Mouse (Mus musculus) adrenal gland, adult 8-10 months (tissue): ENCODE measurements around the gene Sema4a. TPM values are rescaled to one million over a fixed set of nuclear protein-coding genes. Genes with fewer than 3 reads are reported as not detected.

Experiments used
- DNase-seq: peaks from one replicate; pipeline ENCODE4 v3.0.0; 2022
- total RNA-seq, 4 experiments: library from RNA; stranded (reverse); gene quantifications; 2 replicates each; pipeline ENCODE4 v1.2.4; 2022

Gene Sema4a
- total RNA-seq, 4 experiments from 2014 or later = 12.2 to 14.0 (median 12.5) TPM

GRCm38 (mm10) chr3:88425708-88426420 is 35.1 kb downstream of the Sema4a start:
- DNase-seq = no peak

DNA sequence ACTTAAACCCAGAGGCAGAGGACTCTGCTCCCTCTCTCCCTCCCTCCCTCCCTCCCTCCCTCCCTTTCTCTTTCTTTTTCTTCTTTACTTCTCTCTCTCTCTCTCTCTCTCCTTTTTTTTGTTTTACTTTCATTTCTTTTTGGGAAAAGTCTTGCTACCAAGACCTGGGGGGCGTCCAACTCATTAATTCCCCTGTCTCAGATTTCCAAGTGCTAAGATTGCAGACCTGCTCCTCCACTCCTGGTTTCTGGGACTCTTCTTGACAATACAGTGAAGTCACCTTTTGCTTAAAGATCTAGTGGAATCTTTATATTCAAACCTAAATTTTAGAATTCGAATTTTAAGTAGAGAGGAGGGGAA is 35.7 kb downstream of the Sema4a start:
- no peak for DNase-seq

GRCm38 (mm10) chr3:88424605-88425329 is 36.2 kb downstream of the Sema4a start, which contains the start of gene Slc25a44:
Gene Slc25a44, minus strand, starts transcription at chr3:88425139.
- peak; percentile 95 for DNase-seq

DNA sequence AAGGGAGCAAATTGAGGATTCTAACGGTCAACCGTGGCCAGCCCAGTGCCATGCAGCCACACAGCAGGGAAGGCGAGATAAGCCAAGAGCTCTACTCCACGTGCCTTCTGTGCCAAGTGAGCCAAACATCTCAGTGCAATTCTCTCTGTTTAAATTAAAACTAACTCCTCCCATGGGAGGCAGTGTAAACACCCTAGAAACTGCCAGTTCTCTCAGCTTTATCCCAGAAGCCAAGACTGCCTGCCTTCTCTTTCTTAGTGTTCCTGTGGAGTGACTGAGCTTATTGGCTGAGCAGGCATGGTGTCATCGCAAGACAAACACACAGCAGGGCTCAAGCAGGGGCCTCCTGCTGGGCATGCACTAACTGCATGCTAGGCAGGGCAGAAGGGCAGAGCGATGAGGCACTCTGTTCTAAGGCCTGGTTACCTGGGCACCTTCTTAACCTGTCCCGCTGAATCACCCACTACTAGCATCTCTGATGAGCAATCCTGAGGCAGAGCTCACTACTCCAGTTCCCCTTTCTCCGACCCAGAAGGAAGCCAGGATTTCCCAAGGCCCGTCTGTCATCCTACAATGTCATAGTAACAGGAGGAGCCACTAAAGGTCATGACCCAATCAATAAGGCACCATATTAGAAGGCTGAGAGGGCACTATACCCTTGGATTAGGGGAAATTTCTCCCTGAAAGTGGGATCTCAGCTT is 38.8 kb downstream of the Sema4a start:
- DNase-seq = no peak

DNA sequence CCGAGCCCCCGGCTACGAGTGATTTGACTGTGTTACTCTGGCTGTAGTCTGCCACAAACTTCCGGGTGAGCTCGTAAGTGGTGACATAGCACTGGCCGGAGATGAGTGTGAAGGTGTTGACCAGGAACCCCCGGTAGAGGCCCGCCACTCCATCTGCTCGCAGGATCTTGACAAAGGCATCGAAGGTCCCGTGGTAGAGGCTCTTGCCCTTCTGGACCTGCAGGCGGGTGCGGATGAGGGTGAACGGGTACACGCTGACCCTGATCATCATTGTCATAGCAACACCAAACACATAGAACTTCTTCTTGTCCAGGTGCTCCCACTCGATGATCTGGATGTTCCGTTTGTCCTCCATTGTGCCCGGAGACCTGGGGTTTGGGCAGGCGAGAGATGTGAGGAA is 40.2 kb downstream of the Sema4a start:
- no peak for DNase-seq

- no peak for DNase-seq
Observed at GRCm38 (mm10) chr3:88418016-88418415, 43.0 kb downstream of the Sema4a start.

DNA sequence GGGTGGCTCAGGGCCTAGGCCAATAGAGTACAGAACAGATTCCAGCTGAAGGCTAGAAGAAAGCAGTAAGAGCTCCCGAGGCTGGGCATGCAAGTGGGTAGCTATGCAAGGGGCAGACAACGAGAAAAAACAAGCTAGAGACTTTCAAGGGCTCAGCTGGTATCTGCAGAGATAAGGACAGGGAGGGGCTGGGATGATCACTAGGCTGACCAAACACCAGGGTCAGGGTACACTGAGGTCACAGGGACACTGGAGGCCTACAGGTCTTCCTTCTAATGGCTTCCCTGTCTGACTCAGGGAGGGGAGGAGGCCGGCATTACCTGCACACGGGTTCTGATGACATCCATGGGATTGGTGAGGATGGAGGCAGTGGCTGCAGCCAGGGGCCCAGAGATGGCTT is 45.3 kb downstream of the Sema4a start:
- DNase-seq = no peak

- DNase-seq = no peak
Observed at GRCm38 (mm10) chr3:88412636-88413035, 48.3 kb downstream of the Sema4a start.

- peak; percentile 66 for DNase-seq
Observed at GRCm38 (mm10) chr3:88411681-88412080, 49.3 kb downstream of the Sema4a start.

DNA sequence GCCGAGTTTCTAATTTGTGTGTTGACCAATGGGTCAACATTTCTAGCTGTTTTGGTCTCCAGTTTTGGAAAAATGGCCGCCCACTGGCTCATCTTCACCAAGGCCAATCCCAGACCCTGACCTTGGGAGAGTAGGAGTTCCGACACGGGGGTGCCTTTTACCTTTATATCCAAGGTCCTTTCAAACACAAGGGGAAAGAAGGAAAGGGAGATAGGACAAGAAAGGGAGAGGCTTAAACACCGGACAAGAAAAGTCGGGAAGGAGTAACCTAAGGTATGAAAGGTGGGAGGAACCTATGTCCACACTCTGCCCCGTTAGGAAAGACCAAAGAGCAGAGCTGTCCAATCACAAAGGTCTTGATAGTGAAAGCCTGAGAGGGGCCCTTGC is 50.3 kb downstream of the Sema4a start:
- no peak for DNase-seq

DNA sequence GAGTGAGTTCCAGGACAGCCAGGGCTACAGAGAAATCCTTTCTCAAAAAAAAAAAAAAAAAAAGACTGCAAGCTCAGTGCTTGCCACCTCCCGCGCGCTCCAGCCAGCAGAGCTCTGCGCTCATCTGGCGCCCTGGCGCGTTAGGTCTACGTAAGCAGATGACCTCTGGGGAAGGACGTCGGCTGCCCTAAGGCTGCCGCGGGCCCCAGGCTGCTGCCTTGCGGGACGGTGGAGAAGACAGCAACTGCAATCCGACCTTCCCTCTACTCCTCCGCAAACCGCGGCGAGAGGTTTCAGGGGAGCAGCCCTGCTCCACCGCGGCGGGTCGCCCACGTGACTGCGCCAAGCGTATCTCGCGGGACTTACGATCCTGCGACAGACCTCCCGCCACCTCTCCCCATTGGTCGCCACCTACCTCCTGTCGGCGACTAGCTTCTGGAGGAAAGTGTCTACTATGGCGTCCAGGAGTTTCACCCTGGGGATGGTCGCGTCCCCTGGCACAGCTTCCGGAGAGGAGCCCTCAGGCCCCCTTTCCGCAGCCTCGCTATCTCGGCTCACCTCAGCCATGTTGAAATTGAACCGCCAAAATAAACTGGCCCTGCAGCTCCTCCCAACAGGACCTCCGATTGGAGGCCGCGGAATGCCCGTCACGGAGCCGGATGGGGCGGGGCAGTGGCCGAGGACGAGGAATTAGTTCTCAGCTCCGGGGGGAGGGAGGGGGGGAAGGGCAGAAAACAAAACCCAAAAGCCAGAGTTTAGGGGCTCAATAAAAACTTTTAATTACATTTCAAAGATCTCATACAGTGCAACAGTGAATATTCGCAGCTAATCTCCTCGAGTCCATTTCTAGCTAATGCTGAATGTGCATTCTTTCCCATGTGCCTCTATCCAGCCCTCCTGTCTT is 51.0 kb downstream of the Sema4a start, which contains the start of gene Pmf1:
Pmf1 (minus strand) TSS at position 591 of the 904 bp plus-strand sequence.
- peak; percentile 92 for DNase-seq

DNA sequence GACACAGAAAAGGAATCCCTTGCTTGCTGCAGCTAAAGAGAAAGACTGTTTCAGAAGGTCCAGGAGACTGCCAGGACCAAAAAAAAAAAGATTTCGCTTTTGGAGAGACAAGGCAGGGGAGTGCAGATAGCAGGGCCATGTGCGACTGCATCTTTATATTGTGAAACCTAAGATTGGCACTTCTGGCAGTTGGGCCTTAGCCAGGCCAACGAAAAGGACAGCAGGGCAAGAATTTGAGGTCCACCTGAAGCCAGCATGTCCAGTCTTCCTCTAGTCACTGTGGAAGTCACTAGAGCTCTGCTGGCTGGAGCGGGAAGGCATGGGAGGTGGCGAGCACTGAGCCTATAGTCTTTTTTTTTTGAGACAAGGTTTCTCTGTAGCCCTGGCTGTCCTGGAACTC is 52.0 kb downstream of the Sema4a start:
- no peak for DNase-seq

GRCm38 (mm10) chr3:88407529-88407928 is 53.5 kb downstream of the Sema4a start:
- DNase-seq = no peak

- DNase-seq = peak; percentile 61
Observed at GRCm38 (mm10) chr3:88407090-88407489, 53.9 kb downstream of the Sema4a start.

GRCm38 (mm10) chr3:88403522-88404230 is 57.3 kb downstream of the Sema4a start:
- no peak for DNase-seq

DNA sequence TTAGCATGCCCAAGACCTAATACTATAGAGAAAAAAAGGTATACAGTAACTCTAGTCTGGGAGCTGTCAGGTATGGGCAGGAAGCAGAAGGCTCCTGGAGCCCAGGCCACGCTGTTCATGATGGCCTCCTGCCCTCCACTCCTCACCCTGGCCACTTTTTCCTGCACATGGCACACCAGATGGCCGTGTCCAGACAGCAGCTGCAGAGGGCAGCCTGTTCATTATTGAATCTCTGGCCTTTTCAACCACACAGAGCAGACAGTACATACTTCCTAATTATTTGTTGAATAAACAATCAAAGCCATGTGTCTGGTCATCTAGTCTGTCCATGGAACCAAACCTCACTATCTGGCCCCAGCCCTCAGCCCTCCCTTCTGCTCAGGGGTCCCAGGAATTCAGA is 62.3 kb downstream of the Sema4a start:
- no peak for DNase-seq

DNA sequence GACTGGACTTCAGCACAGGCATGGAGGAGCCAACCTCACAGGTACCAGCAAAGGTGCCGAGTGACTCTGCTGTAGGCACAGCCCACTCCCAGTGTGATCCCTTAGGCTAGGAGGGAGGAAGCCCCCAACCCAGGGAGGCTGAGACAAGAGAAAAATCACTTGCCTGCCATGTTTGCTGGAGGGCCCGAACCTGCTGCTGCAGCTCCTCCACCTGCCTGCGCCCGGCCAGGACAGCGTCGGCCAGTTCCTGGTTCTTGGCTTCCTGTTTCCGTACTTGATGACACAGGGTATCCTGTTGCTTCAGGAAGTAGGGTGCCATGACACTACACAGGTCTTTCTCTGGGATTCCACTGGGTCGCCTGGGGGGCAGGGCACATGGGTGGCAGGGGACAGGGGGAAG is 65.2 kb downstream of the Sema4a start:
- DNase-seq = no peak

GRCm38 (mm10) chr3:88395288-88395687 is 65.7 kb downstream of the Sema4a start:
- DNase-seq = no peak

DNA sequence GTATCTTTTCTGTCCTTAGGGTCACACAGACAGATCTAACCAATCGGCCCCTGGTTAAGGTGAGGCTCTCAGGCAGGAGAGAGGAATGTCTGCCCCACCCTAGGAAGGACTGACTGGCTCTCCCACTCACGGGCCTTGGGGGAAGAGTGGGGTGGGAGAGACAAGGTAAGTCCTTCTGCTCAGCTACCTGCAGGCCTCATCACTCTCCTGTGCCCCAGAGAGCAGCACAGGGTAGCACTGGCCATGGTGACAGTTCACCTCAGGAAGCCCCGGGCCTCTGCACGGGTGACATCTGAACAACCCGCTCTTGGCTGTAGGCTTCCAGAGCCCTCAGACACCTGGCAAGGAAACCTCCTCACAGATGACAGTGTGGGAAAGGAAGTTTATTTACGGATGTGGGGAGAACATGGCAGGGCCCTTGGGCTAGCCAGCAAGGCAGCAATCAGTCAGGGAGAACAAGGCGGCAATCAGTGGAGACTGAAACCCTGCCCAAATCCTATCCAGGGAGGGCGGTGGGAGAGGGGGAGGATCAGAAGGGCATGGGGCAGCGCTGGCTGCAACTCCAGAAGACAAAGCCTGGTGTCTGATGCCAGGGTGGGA is 67.1 kb downstream of the Sema4a start:
- DNase-seq = no peak
